Mouse (Mus musculus): ENCODE results near the gene Serpina3m.
"Not testable (repeated sequence)": the region's sequence is repeated elsewhere in the genome, so short reads cannot be mapped to it uniquely, and the experiment has no call there.

Serpina3m gene

DNA sequence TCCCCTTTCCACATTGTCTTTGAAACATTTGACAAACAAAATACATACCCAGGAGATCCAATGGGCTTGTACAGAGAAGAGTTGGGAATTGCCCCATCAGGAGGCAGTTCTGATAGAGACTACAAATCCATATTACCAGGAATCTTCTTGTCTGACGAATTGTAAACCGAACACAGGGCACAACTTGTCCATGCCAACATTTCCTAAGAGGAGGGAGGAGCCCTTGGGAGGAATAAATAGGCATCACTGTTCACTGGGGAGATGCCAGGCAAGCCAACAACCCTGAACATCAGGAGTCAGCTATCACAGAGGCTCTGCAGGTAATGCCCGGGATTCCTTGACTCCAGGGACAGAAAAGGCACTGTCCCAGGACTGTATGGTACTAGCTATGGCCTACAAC is at the start of gene Serpina3m, which contains the start of gene Serpina3k:
Serpina3m (plus strand) TSS at position 261 of the 400 bp plus-strand sequence.
Serpina3k (plus strand) TSS at position 261 of the 400 bp plus-strand sequence.
- DNase-seq = not testable (repeated sequence)

DNA sequence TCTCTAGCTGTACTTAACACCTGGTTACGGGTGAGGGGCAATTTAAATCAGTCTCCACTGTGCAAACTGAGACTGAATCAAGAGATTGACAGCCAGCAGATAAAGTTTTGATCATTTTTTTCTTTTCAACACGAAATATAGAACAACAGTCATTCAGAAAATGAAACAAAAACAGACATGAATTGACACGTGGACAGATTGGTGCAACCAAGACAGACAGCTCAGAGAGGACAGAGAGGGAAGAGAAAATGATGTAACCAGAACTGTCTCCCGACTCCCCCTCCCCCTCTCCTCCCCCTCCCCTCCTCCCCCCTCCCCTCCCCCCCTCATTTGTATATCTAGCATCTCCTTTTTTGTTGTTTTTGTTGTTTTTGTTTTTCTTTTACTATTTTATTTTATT is 48.4 kb upstream of the Serpina3m start:
- no peak for DNase-seq

DNA sequence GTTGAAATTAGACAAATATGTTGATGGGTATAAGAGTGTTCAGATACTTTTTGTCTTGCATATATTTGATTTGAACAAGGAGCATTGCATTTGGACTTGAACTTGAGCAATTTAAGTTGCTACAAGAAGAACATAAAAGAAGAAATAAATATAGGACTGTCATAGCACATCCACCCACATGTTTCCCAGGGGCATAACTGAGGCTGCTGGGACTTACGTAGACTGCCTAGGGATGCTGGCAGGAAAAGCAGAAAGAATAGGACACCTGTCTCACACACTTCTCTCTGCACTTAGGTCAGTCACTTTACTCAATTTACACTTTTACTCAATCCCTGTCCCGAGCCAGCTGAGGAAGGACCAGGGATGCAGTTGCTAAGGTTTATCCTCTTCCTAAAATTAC is 44.3 kb upstream of the Serpina3m start:
- DNase-seq = no peak

DNA sequence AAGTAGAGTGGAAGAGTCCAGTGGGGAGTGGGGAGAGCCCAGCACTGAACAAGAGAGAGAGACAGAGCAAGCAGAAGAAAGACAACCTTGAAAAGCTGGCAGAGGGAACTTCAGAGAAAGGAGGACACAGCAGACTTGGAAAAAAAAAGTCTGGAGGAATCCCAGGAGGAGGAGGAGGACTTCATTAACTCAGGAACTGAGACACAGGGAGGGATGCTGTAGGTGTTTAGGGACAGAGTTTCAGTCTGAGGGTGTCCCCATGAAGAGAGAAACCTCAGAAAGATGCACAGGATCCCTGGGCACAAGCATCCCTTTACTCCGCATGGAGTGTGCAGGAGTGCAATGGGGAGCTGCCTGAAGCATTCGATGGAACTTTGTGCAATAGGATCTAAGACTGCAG is 40.2 kb upstream of the Serpina3m start:
- no peak for DNase-seq

DNA sequence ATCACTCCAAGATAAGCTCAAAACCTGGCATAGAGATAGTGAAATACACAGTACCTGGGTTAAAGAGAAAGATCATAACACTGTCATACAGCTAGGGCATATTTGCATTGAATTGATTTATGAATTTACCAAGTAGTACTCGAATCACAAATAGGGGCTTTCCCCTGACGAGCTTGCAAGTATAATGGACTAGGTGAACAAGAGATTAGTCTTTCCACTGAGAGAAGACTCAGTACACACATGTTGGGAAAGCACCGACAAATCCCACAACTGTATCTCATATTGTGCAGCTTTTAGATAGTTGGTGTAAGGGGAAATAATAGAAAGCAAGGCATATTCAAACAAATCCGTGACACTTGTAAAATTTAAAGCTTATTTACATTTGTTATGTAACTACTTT is 32.3 kb upstream of the Serpina3m start:
- no peak for DNase-seq

DNA sequence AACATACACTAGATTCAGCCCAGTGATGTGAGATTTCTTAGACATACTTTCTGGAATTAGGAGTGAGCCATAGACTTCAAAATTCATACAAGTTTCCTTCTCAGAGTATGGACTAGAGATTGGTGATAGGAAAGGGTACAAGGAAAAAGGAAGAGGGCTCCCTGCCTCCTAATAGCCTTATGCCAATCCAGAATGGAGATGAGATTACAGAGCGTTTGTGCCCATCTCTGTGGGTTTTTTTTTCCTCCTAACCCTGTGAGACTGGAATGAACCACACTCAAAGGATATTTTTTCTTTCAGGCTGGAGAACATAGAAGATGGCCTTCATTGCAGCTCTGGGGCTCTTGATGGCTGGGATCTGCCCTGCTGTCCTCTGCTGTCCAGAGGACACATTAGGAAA is 24.0 kb upstream of the Serpina3m start, which contains the start of gene Serpina3j:
Serpina3j (plus strand) TSS at position 301 of the 400 bp plus-strand sequence.
- DNase-seq = no peak

DNA sequence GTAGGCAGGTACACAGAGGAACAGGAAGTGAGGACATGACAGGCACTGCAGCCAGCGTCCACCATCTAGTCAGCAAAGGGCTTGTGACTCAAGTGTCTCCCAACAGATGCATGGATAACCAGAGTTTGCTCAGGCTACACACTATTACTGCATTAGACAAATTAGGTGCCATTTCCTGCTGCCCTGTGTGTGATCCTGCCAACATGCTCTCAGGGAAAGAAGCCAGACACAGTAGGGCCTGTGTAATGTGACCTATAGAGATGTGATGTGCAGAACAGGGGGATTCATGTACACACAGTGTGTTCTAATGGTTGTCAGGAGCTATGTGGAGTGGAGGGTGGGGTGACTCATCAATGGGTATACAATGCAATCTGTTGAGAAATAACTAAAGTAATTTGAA is 15.8 kb upstream of the Serpina3m start:
- no peak for DNase-seq

DNA sequence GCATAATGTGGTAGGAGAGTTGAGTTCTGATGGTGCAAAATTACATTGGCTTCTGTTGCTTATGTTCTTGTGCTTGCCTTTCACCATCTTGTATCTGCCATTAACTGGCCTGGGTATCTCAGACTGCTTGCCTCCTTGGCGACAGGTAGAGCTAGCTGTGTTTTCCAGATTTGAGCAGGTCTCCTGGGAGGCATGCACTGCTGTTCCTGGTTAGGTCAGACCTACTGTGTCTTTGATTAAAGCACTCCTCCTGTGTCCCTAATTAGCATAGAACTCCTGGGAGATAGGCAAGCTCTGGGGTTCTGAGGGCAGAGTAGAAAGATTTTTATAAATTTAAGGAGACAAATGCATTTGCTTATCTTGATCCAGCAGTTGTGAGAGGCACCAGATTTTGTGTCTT is 6.6 kb upstream of the Serpina3m start:
- DNase-seq = no peak

DNA sequence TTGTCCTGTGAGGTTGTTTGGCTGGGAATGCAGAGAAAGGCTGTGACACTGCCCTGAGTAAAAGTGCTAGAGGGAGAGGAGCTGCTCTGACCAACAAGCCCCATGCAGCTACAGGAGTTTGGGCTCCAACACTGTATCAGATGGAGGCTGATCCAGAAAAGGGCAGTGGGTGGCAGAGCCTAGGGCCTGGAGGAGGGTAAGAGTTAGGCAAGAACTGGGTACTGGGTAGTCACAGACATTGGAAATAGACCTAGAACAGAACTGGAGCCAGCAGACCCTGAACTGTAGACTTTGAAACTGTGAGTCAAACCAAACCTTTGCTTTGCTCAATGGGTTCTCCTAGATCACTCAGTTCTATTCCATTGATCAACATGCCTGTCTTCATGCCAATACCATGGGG is 1.4 kb upstream of the Serpina3m start:
- peak; percentile 4 to 18 for DNase-seq

DNA sequence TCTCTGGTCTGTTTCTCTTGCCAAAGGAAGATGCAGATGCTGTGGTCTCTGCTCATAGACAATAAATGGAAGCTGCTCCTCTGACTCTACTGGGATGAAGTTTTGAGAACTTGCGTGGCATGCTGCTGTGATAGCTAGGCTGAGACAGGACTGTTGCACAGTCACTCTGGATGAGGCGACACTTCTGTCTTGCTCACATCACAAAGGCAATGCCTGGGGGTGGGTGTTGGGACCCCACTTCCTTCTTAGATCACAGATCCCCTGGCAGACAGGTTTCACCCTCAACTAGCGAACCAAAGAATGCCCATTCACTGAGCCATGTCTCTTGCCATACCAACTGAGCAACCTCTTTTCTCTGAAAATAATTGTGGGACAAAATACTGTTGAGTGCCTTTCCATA is 419 bp downstream of the Serpina3m start:
- DNase-seq = no peak

DNA sequence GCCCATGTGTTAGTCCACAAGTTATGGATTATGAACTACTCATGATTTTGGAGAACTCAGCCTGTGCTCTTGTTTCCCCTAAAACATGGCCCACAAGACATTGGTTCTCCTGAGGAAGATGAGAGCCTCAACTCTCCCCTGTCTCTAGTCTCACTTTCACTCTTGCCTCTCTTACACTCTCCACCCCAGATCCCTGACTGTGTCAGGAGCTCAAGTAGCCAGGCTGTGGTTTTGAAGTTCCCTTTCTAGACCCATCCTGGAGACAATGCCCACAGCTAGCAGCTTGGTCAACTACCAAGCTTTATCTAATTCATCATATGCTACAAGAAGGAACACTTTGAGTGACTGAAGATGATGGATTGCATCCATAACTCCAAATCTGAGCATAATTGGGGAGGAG is 4.2 kb downstream of the Serpina3m start:
- not testable (repeated sequence) for DNase-seq

DNA sequence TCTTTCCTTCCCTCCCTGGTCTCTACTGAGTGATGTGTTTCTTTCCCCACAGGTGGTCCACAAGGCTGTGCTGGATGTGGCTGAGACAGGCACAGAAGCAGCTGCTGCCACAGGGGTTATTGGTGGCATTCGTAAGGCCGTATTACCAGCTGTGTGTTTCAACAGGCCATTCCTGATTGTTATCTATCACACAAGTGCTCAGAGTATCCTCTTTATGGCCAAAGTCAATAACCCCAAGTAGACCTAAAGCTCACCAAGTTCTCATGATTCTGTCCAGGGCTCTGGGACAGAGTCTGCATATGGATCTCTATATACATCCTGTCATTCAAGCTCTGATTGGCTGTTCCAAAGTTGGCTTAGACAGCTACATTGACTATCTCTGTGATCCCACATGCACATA is 6.9 kb downstream of the Serpina3m start:
- no peak for DNase-seq

DNA sequence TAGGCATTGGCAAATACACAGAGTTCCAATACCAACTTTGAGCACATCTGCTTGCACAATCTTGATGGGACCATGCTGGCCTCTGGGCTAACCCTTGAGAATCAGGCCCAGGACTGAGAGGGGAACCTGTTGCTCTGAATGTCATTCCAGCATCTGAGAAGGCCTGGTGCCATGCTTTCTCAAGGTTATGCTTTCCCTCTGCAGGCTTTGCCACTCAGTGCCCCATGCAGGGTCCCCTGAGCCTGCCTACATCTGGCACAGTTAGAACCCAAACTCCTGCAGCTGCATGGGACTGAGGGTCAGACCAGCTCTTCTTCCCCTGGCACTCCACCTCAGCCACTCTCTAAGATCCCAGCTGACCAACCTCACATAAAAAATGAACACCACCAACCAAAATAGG is 7.4 kb downstream of the Serpina3m start:
- no peak for DNase-seq

DNA sequence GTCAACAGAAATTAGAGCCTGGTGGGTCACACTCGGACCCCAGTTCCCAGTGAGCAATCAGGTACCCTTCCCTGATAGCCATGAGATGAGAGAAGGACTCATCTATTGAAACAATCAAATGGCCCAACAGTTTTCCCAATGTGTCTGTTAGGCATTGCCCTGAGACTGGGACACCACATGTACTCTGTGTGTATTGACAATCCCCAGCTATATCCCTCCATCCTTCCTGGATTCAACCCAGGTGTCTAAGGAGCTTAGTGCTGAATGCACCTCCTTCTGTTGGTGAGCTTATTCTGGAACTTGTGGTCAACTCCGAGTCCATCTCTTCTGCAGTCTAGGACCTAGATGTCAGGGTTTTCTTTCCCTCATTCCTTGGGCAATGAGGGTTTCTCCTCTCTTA is 8.8 kb downstream of the Serpina3m start:
- no peak for DNase-seq

DNA sequence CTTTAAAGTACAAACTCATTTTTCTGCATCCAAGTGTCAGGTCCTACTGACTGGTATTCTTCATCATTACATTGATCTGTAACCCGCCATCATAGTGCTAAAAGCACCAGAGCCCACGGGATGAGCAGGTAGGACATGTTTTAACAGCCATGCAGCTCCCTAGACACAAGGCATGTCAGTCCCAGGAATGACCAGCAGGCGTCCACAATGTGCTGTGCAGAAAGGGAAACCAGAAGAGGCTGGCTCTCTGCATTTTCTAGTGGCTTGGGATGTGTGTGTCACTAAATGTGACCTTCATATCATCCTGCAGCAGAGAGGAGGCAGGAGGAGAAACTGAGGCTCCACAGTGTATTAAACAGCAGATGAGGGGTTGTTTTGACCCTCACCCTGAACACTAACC is 13.5 kb downstream of the Serpina3m start:
- peak; percentile 42 to 85 for DNase-seq

DNA sequence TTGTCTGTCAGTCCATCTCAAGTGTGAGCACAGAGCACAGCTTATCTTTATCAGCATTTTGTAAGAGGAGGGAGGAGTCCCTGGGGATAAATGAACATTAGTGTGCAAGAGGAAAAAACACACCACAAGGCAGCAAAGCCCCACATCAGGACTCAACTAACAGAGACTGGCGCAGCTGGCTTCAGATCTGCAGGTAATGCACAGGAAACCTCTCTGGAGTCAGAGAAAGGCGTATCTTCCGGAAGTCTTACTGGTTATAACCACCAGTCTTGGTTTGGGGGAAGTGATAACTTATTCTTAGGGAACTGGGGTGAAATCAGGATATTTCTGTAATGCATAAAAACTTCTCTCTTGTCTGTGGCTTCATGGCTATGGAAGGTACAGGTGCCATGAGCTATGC is 17.7 kb downstream of the Serpina3m start:
- no peak for DNase-seq

DNA sequence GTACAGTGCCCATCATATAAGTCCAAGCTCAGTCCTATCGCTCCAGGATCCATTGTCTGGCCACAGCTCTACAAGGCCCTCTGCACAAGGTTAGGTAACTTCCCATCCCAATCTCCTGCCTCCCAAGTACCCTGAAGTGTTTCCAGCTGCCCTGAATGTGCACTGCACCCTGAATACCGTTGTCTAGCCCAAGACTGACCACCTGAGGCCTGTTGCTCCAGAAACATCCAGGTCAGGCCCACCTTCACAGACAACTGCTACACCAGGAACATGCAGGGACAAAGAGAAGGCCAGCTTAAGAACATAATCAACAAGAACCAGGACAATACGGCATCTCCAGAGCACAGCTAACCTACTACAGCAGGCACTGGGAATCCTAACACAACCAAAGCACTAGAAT is 31.7 kb downstream of the Serpina3m start:
- no peak for DNase-seq

DNA sequence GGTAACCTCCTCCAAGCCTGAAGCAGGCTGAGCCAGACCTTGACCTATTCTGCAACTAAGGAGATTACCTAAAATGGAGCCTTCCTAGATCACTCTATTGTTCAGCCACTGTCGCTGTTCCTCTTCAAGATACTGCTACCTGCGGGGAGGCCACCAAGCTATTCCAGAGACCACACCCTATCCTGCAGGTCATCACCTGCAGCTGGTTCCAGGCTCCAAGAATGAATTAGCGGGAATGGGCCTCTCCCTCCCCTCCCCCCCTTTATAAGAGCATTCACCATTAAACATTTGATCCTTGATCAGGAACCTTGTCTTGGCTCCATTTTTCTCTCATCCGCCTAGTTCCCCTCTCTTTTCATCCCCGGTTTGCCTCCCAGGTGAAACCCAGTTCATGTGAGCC is 38.9 kb downstream of the Serpina3m start:
- not testable (repeated sequence) for DNase-seq

DNA sequence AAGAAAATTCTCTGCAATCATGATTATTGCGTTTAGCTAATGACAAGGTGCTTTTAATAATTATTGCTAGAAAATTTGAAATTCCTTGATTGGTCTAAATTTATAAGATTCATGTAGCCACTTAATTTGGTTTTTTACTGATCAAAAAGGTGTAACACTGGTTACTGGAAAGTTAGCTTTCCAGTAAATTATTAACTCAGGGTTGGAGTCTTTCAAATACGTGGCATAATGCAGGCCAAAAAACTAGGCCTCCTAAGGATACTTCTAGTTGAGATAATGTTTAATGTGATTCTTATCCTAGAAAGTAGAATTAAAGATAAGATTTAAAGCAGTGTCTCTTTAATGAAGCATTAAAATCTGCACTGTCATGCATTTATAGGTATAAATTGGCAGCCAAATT is 40.1 kb downstream of the Serpina3m start:
- peak in 1 of 2 experiments; percentile 41 for DNase-seq

DNA sequence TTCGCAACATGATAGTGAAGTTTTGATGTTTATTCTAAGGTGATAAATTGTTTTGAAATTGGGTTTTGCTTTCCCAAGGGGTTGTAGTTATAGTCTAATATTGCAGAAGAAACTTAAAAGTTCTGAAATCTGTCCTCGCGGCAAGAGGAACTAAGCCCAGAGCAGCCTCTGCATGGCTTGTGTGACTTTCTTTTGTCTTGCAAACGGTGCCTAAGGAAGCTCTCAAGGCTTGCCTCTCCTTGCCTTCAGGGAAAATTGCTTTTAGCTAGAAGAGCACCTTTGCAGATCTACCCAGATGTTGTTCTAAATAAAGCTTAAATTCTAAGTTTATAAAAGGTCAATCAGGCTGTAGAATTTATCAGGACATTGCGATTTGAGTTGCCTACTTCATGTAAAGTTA is 40.5 kb downstream of the Serpina3m start:
- not testable (repeated sequence) for DNase-seq

DNA sequence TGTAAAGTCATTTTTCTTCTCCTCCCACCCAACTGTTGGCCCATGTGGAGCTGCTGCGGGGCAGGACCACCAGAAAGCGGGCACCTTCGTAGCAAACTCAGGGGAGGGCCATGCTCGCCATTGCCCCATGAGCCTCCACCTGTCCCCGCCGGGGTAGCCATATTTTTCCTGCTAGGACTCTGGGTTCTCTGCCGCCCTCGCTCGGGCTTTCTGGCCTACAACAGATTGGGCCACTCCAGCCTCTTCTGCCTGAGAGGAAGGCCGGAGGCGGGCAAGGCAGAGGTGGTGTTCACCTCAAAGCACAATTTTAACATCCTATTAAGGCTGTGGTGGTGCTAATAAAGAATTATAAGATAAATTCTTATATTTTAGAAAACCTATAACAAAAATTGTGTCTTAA is 41.6 kb downstream of the Serpina3m start:
- no peak for DNase-seq

DNA sequence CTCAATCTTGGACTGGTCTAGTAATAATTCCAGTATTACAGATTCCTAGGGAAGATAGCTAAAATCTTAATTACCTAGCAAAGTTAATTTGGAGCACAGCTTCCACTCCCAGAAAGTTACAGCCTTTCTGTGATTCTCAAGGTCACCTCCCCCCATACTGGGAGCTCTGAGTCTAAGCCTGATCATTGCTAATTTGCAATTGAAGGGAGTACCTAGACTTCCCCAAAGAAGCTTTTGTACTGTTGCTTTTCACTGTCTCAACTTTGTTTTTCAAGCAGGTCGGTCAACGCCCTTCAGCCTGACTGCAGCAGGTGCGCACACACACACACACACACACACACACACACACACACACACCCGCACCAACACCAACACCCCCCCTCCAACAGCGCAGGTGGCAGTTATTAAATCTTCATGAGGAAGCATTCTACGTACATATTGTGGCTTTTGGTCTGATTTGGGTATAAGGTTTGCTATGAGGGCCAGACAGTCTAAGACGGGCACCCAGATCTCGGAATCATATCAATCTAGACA is 42.9 kb downstream of the Serpina3m start:
- DNase-seq = not testable (repeated sequence)

DNA sequence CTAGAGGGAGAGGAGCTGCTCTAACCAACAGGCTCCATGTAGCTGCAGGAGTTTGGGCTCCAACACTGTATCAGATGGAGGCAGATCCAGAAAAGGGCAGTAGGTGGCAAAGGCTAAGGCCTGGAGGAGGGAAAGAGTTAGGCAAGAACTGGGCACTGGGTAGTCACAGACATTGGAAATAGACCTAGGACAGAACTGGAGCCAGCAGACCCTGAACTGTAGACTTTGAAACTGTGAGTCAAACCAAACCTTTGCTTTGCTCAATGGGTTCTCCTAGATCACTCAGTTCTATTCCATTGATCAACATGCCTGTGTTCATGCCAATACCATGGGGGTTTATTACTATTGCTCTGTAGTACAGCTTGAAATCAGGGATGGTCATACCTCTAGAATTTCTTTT is 47.7 kb downstream of the Serpina3m start:
- peak; percentile 9 to 10 for DNase-seq

DNA sequence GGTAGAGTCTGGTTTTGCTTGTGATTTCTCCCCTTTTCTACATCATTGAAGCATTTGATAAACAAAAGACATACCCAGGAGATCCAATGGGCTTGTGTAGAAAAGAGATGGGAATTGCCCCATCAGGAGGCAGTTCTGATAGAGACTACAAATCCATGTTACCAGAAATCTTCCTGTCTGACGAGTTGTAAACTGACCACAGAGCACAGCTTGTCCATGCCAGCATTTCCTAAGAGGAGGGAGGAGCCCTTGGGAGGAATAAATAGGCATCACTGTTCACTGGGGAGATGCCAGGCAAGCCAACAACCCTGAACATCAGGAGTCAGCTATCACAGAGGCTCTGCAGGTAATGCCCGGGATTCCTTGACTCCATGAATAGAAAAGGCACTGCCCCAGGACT is 48.6 kb downstream of the Serpina3m start:
- DNase-seq = not testable (repeated sequence)

DNA sequence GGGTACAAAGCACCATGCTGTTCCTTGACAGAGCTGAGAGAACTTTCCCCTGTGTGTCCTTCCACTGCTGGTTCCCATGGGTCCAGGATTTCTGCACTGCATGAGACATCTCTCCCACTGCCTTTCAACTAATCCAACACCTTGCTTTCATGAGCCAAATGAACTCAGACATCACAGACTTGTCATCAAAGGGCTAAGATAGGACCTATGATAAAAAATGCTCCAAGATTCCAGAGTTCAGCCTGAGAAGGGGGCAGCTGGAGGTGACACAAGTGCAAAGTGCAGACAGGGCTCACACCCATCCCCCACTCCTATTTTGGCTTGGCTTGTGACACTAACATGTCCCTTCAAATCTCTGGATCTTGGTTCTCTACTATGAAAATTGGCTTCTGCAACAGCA is 50.2 kb downstream of the Serpina3m start:
- no peak for DNase-seq
